Mouse (Mus musculus) testis, postnatal 10 days (tissue): Measurements from ENCODE around the gene Paxx.

Source experiments
- DNase-seq: peaks from one replicate; pipeline ENCODE4 v3.0.0; 2021; ENCODE audit warnings: low spot score

The Paxx gene

GRCm38 (mm10) chr2:25480541-25480940 is 19.6 kb upstream of the Paxx start:
- DNase-seq, result no peak

GRCm38 (mm10) chr2:25479551-25480311 is 18.8 kb upstream of the Paxx start:
- DNase-seq, result no peak

- peak; percentile 71 for DNase-seq
Observed at GRCm38 (mm10) chr2:25477967-25478675, 17.2 kb upstream of the Paxx start.

- DNase-seq, result no peak
Observed at GRCm38 (mm10) chr2:25477541-25477940, 16.6 kb upstream of the Paxx start.

- DNase-seq, result no peak
Observed at GRCm38 (mm10) chr2:25472550-25472949, 11.7 kb upstream of the Paxx start.

GRCm38 (mm10) chr2:25469969-25470368 is 9.1 kb upstream of the Paxx start, which contains the start of gene Ptgds:
Gene Ptgds, minus strand, starts transcription at chr2:25470046.
- DNase-seq, result no peak

GRCm38 (mm10) chr2:25468962-25469915 is 8.3 kb upstream of the Paxx start:
- DNase-seq, result peak; percentile 70

GRCm38 (mm10) chr2:25467606-25468303 is 6.9 kb upstream of the Paxx start:
- peak; percentile 63 for DNase-seq

GRCm38 (mm10) chr2:25465816-25466635 is 5.1 kb upstream of the Paxx start:
- DNase-seq, result no peak

GRCm38 (mm10) chr2:25465256-25465655 is 4.4 kb upstream of the Paxx start:
- DNase-seq, result no peak

GRCm38 (mm10) chr2:25463630-25464029 is 2.7 kb upstream of the Paxx start:
- no peak for DNase-seq

GRCm38 (mm10) chr2:25461407-25461806 is 513 bp upstream of the Paxx start:
- DNase-seq, result no peak

GRCm38 (mm10) chr2:25460135-25460534 is 759 bp downstream of the Paxx start:
- peak; percentile 62 for DNase-seq

GRCm38 (mm10) chr2:25458911-25459310 is 2.0 kb downstream of the Paxx start:
- peak; percentile 74 for DNase-seq

- no peak for DNase-seq
Observed at GRCm38 (mm10) chr2:25457022-25457896, 3.6 kb downstream of the Paxx start.

GRCm38 (mm10) chr2:25456205-25456953 is 4.5 kb downstream of the Paxx start, which contains the start of gene Clic3:
Gene Clic3, plus strand, starts transcription at chr2:25456838.
- no peak for DNase-seq

- no peak for DNase-seq
Observed at GRCm38 (mm10) chr2:25452951-25453350, 7.9 kb downstream of the Paxx start.

- no peak for DNase-seq
Observed at GRCm38 (mm10) chr2:25450853-25451647, 9.8 kb downstream of the Paxx start.
